Mouse (Mus musculus) retina, embryonic 14.5 days (tissue): ENCODE data around the gene Emd.
A peak's percentile ranks its signal among the peaks of the same experiment; 100 is the strongest.
"Not testable (repeated sequence)": the region's sequence is repeated elsewhere in the genome, so short reads cannot be mapped to it uniquely, and the experiment has no call there.

Source experiments
- DNase-seq: peaks from one replicate; pipeline ENCODE4 v3.0.0-alpha.2; 2015; ENCODE audit warnings: low spot score

Emd gene

DNA sequence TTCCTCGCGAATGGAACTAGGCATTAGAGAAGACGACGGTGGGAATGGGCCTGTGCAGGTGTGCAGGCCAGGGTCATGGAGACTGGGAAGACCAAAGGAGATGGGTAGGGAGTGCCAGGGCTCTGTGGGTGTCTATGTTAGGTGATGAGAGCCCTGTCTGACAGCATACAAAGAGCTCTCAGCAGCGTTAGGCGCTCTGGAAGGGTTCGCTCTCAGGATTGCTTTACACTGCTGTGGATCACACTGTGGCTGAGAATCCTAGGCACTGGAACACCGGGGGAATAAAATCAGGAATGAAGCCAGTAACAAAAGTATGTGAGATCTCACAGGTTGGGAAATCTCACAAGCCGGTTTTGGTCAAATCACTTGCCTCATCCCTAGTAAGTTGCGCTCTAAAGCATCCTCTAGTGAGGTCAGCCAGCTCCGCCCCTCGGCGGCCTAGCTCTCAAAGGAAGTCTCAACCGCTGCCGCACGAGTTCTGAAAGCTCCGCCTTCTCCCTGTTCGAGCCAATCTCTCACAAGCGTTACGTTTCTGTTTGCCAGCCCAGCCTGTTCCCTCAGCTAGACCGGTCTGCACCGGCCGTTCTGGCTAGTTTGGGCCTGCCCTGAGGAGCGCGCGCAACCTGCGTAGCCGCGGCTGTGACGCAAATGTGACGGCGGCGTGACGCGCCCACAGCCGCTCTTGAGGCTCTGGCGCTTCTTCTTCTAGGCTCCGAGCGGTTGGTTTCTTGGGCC lies at the start of gene Emd:
Gene Emd (plus strand): TSS at position 535 of the 735 bp plus-strand sequence.
- DNase-seq: peak; percentile 84

DNA sequence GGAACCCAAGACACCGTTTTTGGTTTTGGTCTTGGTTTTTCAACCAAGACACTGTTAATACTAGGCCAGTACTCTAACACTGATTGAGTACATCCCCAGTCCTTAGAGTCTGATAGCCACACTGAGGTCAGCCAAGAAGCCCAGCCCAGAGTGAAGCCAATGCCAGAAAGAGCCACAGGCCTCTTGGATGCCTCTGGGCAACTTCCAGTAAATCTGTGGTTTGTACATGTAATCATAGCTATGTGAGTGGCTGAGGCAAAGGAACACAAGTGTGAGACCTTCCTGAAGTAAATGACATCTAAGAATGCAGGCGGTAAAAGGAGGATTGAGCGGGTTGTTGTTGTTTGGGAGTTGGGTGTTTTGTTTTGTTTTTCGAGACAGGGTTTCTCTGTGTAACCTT lies 36.0 kb upstream of the Emd start:
- no peak for DNase-seq

DNA sequence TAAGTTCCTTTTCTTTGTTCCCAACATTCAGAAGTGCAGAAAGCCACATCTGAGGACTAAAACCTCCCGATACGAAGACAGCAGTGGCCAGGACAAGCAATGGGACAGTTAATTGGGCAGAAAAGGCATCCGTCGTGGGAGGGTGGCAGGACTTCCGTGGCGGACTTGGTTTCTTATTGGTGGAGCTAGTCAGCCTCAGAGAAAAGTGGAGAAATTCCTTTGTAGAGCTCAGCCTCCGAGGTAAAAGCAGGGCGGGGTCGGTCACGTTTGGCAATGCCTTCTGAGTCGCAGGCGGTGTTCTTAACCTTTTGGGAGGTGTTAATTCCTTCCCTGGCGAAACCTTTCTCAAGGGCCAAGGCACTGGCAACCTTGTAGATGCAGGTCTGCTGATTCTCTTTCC lies 35.0 kb upstream of the Emd start:
- DNase-seq: no peak

DNA sequence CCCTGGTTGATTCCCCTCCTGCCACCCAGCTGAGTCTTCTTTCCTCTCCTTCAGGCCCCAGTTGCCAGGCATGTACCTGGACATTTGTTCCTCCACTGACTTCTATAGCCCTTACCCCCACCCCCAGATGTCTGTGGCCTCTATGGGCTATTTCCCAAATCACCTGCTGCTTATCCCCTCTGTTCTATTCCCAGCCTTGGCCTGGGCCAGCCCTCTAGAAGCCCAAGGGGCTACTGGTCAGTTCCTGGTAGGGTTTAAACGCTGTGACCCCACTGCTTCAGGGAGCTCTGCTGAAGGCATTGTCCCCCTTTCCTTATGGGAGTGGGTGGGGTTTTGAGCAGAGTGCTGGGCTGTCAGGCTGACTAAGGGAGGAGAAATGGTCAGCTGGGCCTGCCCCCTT lies 34.4 kb upstream of the Emd start:
- DNase-seq: not testable (repeated sequence)

DNA sequence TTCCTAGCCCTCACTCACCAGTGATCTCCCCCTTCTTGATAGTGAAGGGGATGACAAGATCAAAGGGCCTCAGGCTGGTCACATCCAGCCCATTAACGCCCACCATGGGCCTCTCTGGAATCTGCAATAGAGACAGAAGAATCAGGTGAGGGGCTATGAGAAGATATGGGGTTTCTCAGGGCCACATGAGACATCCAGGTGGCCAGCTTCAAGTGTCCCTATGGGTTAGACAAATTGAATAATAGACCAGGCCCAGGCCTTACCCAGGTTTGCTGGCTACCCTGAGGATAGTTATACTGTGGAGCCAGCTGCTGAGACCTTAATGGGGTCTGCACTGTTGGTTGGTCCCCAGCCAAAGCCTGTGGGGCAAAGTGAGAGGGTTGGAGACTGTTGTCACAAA lies 24.4 kb upstream of the Emd start:
- DNase-seq: no peak

DNA sequence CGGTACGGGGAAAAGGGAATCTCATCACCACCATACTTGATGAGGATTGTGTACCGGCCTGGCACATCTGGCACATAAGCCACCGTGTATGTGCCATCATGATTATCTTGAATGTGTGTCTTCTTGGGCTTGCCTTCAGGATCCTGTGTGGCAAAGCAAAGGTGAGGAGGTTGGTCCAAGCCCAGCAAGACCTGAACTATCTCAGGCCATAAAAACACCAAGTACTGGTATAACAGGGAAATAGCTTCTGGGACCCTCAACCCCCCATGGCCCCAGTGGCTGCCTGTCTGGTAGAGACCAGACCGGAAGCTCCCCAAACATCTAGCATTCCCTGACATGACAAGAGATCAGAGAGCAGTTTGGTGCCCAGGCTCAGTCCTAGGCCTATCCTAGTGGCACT lies 21.3 kb upstream of the Emd start:
- DNase-seq: no peak

DNA sequence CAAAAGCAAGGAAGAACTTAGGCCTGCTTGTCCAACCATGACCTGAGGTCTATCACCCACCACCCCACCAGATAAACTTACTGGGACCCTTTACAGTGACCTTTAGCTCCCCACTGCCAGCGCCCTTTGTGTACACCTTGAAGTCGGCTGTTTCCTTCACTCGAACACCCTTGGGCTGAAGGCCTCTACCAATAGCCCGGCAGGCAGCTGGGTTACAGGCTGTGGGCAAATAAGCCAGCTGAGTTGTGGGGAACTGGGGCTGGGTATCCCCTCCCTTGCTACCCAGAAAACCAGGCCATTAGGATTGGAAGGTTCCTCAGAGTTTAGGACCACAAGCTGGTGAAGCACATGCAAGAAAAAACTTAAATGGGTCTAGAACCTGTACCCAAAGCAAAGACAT lies 14.2 kb upstream of the Emd start:
- DNase-seq: no peak

DNA sequence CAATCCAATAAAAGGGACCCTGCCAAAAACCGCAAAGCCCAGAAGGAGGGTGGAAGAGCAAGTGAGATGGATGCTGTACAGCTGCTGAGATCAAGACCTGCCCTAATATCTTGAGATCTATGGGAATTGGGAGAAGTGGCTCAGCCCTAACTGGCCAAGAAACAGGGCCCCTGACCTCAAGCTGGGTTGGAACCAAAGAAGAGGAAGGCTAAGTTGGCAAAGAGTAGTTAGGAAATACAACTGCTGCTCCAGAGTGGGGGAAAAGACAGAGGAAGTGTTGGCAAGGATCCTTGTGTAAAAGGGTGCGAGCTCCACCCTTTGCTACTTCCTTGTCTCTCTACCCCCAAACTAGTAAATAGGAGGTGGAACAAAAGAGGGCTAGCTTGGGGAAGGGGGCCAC lies 11.1 kb upstream of the Emd start:
- no peak for DNase-seq

DNA sequence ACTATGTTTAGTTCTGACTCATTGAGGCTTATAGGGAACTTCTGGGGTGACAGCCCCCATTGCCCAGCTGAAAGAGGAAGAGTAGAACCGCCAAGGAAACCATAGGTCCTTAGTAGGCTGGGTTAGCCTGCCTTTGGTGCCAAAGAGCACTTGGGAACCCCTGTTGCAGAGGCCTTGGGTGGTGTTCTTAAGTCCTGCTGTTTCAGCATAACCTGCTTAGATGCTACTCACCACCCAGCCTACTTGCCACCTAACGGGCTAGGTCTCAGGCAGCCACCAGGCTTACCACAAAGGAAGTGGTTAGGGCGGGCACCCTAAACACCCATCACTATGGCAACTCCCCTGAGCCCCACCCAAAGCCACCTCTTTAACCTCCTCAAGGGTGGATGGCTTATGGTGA lies 10.7 kb upstream of the Emd start:
- no peak for DNase-seq

DNA sequence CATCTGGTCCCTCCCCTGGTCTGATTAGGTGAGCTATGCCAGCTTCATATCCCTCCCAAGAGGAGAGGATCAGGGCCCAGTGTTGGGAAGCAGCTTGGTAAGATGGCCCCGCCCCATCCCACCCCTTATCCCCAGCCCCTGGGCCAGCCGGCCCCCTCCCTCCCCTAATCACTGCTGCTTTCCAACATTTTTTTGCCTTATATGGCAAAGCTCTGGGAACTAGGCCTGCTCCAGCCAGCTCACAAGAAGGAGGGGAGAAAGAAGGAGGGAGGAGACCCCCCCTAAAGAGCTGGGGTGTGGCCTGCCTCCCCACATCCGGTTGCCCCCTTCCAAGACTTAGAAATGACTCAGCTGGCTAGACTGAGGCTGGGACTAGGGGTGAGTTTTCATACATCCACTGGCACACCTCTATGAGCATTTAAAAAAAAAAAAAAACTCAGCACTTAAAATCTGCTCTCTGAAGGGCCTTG lies 9.8 kb upstream of the Emd start:
- peak; percentile 56 for DNase-seq

DNA sequence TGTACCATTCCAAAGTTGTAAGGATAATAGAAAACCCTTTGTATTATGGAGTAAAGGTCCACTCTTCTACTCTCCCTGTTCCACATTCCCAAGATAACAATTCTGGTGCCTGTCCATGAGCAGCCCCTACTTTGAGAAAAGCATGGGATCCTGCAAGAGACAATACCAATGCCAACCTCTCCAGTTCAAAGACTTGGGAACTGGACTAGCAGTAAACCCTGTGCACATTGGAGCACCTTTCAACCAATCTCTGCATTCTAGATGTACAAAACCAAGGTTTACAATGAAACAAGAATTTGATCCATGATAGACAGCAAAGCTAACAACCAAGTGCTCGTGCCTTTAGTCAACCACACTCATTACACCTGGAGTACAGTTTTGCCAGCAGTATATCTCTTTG lies 9.4 kb upstream of the Emd start:
- DNase-seq: no peak

DNA sequence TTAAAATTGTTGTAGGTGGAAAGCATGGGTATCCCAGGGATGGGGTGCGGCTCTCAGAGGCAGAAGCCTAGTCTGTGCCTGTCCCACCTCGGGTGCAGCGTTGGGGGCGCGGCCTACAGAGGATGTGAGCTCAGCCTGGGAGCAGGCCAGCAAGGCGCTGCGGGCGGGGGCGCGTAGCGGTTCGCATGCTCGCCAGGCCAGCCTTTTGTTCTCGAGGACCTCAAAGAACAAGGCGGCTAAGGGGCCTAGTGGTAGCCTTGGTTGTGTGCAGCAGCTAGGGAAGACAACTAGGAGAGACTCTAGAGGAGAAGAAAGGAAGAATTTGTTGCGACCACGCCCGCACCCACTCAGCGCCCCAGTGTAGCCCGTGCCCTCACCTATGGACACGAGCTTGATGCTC lies 8.8 kb upstream of the Emd start:
- DNase-seq: peak; percentile 70

DNA sequence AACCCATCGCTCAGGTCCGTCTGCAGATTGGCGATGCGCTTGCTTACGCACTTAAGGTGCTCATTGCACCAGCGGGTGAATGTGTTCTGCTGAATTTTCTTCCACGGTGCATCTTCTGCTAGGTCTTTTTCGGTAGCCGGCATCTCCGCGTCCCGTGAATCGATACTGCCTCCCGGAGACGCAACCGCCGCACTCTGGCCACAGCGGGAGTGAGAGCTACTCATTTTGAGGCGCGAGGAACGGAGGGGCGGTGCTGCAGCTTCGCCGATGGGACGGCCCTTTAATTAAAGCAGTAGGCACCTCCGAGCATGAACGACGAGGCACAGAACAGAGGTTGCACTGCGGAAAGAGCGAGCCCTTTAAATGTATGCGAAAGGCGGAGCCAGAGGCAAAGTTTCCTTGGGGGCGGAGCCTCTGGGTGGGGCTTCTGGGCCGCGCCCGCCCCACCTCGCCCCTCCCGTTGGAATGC lies 8.2 kb upstream of the Emd start:
- peak; percentile 91 for DNase-seq

DNA sequence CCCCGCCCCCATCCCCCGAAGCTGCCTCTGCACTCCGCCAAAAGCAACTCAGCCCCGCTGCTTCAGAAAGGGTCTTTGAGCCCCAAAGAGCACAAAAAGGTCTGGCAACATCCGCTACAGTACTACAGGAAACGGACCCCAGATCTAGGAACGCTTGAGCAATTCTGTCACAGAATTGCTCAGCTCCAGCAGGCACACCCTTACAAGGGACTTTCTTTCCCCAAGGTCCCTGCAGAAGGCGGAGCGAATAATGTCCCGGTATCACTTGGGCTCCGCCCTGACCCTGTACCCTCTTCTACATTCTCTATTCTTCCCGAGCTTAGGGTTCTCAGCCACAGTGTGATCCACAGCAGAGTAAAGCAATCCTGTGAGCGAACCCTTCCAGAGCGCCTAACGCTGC lies 7.8 kb upstream of the Emd start:
- no peak for DNase-seq

DNA sequence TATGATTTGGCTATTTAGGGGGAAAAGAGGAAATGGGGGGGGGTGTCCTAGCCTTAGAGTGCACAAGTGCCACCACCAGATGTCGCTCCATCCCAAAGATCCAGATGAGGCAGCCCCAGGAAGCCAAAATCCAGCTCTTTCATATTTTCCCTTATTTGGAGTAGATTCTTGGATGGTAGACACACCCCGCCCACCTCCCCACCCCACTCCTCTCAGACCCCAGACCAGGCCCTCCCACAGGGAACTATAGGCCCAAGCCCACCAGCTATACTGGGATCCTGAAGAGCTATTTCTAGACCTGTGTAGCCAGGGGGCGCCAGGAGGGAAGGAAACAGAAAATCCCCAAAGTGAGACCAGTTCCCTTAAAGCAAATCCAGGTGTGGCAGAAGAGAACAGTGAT lies 5.8 kb upstream of the Emd start:
- DNase-seq: peak; percentile 79

DNA sequence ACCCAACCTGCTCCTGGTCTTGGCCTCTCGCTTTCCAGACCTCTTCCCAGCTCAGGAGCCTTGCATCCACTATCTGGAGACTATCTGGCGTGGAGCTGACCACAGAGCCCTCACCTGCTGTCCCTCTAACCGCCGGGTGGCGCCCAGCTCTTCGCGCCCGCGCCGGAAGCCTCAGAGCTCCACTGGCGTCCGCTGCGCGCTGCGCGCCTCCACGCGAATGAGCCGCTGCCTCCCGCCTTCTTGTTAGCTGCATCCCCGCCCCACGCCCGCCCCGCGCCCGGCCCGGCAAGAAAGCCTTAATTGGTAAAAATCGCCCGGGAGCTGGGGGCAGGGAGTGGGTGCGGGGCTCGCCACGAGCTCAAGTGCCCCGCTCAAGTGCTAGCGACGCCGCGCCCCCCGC lies 4.9 kb upstream of the Emd start, which contains the start of gene Flna:
Gene Flna (minus strand): TSS at position 206 of the 400 bp plus-strand sequence.
- DNase-seq: peak; percentile 62

DNA sequence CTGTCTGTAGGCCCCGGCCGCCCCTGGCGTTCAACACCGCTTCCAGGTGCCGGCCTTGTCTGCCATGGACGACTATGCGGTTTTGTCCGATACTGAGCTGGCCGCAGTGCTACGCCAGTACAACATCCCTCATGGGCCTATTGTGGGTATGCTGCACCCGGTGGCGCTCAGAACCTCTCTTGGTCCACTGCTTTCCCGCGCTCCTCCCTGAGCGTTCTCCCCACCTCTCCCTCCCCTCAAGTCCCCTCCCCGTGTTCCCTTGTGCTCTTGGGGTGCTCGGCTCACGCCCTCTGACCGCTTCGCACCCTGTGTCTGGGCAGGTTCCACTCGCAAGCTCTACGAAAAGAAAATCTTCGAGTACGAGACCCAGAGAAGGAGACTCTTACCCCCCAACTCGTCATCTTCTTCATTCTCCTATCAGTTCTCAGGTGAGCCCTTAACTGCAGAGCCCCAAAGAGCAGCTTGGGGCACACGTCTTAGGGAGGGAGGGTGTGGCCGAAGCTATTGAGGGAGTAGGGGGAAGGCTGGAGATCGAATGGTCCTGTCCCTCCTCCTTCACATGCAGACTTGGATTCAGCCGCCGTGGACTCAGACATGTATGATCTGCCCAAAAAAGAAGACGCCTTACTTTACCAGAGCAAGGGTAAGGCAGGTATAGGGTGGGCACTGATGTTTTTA lies 540 bp downstream of the Emd start:
- DNase-seq: no peak

DNA sequence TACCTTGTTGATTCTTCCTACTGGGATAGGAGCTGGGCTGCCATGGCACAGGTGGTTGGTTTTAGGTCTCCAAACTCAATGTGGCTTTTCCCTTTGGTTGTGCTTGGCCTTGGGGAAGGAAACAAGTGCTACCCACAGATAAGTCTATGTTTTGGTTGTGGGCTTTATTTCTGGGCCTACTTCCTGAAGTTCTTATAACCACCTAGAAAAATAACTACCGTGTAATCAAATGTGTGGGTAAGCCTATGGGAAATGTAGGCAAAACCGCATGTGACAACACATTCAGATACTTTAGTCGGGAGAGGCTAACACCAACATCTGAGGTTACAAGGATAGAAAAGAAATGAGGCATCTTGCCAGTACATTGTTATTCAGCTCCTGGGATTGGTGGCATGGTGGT lies 3.3 kb downstream of the Emd start:
- DNase-seq: no peak

DNA sequence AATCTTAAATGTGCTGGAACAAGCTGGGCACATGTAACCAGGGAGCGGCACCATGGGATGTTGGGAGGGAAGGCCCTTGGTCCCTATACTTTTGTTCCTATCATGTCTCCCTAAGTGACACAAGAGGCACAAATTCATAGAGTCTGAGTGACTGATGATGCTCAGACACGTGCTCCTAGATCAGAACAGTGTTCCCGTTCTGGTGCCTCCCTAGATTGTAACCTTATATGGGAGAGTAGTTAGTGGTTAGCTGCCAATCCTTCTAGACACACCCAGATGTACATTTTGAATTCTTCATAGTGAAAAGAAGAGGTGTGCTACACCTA lies 15.2 kb downstream of the Emd start:
- no peak for DNase-seq

DNA sequence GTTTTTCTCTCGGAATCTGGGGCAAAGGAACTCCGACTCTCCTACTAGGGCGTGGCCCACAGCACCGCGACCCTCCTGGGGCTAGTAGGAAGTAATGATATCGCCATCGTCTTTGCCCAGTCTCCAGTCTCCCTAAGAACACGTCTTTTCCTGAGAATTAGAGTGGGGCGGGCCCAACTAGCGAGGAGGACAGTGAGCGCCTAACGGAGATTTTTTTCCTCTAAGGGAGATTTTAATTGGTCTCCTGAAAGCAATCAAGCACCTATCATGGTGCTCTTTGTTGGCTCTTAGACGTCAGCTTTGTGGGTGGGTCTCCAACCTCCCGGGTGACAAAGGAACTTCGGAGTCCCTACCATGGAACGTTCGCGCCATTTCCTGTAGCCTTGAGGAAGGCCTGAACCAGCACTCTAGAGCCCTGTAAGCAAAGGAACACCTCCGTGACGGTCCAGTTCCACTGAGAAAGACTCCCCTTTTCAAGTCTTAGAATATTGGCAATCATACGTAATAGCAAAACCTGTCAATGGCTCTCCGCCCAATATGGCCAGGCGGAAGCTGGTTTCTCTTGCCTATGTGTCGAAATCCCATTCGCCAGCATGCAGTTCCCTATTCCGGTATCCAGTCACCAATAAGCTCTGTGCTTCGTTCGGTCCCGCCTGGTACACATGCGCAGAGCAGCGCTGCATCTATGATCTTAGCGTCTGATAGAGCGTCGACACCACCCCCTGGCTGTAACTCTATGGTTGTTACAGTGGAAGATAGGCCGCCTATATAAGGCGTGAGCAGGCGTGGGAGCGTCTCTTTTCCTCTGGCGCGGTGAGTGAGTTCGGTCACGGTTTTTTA lies 15.8 kb downstream of the Emd start, which contains the start of gene Rpl10:
Gene Rpl10 (plus strand): TSS at position 751 of the 840 bp plus-strand sequence.
- DNase-seq: peak; percentile 93

DNA sequence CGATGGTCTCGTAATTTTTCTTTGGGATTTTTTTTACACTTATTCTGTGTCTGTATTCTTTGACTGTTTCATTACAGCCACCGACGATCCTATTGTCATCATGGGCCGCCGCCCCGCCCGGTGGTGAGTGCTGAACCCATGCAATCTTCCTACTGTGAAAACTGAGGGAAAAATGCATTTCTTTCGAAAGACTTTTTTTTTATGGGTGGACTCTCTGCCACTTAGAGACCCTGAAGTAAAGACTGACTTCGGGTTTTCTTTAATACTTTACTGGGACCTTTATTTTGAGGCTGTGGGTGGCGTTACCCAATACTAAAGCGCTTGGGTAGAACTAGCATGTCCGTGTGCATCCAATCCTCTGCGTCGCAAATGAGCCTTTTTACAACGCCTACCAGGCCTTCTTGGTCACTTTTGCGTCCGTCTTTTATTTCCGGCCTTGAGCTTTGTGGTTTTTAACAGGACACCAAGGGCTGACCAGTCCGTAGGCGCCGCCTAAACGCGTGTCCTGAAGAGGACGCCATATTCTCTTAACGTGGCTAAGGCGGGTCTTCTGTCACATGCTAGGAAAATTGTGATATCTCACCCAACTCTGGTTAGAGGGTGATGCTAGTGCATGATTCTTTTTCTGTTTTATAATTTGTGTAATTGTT lies 16.5 kb downstream of the Emd start:
- peak; percentile 45 for DNase-seq
